Mouse (Mus musculus): ENCODE measurements around the gene Zbtb43. TPM values are rescaled to one million over a fixed set of nuclear protein-coding genes. Genes with fewer than 3 reads are reported as not detected.

Gene Zbtb43
- polyA plus RNA-seq, 1 experiment: 10.2 TPM

DNA sequence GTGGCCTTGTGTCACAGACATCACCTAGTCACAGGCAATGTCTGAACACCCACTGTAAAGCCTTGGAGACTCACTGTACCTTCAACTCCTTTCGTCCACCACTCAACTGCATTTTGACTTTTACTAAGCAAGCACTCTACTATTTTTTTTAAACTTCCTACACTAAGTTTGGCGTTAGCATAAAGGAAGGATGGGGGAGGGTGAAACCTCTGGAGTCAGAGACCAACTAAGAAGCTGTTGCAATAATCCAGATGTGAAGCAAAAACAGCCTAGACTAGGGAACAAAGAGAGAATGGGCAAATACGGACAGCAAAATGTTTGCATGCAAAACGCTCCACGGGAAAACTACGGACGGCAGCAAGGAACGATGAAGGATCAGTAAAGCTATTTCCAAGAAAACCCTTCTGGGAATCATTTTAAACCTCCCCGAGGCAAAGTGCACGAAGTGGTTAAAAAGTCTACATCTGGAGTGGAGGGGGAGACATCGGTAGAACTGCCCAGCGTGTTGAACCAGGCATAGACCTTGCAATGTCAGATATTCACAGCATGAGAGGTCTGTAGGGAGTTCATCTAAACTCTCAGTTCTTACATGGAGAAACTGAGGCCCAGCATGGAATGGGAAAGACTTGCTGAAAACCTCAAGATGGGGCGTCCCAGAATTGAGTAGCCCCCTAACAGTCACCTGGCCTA, 38.1 kb downstream of the Zbtb43 start:
- no peak for DNase-seq (ENCODE audit: low read depth)

DNA sequence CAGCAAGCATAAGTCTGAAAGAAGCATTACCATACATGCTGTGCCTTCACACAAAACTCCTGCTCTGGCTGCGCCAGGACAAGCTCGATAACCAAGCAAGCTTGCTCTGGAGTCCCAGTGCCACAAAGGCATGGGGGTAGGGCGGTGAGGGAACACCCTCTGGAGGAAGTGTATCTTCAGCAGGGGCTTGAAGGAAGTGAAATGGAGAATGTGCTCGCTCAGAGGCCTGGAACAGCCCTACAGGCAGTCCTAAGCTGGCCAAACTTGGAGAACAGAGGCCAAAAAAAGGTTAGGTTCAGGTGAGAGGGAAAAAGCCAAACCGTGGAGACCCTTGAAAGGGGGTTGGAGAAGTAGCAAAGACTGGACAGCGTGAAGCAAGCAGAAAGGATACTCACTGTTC, 39.0 kb downstream of the Zbtb43 start:
- DNase-seq (ENCODE audit: low read depth): no peak

DNA sequence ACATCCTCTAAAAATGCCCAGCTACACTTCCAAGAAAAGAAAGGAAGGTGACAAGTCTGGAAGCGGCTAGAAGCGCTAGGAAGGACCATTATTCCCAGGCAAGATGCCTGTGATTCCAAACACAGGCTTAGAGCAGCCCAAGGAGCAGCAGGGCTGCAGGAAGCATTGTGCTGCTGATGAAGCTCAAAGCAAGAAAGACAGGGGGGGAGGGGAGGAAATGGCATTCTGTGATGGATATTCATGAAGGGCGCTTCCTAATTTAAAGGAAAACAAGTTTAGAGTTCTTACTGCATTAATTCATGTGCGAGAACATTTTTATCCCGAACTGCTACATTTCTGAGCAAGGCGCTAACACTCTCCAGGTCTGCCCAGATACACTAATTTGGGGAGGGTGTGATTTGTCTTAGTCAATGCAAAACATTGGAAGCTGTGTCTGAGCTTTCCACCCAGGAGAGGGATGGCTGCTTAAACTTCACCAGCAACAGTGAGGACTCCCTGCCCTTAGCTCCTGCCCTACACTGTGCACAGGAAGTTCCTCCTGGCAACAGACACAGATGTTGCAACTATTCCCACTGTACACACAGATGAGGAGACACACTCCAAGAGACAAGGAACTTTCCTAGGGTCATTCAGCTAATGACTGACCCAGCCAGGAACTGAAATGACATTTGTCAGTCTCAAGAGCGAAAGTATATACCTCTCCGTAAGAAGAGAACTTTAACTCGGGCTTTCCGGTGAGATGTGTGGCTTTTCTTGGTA, 41.5 kb downstream of the Zbtb43 start:
- DNase-seq (ENCODE audit: low read depth): no peak

DNA sequence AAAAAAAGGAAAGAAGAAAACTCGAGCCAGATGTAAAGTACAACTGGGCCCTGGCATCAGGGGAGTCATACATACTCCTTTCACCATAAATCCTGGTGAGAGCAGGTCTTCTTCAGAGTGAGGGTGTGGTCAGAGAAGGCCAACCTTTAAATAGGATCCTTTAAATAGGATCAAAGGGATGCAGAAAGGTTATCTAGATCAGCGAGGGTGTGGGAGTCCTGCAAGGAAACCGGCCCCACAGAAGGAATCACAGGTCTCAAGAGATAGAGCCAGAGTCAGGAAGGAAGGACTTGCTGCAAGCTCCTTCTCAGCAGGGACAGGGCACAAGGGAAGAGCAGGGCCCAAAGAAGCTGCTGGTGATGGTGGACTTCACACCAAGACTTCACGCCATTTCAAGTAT, 50.9 kb downstream of the Zbtb43 start:
- no peak for DNase-seq (ENCODE audit: low read depth)

DNA sequence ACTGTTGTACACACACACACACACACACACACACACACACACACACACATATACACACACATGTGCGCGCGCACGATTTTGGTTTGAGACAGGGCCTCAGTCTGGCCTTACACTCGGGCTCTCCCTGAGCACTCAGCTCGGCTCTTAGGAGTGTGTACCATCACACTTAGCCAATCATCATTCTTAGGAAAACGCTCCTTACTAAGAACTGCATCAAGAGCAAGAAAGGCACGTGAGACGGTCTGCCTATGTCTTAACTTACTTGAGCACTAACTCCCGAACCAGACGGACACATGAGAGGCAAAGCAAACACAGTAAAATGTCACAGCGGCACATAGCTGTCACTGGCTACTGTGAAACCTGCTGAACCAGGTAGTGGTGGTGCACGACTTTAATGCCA, 54.3 kb downstream of the Zbtb43 start:
- no peak for DNase-seq (ENCODE audit: low read depth)

DNA sequence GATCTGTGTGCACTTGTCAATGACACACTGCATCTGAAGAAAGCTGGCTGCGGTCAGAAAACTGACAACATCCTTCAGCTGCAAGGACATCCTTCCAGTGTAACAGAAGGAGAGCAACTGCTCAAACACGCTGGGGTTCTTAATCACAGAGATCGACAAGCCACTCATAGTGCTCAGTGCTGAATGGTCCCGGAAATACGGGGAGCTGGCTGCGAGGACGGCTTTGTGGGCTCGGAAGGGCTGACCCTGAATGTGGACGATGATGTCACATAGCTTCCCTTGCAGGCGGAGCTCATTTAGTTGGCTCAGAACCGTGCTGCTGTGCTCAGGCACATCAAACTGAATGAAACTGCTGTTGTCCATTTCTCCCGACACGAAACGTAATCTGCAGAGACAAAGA, 56.2 kb downstream of the Zbtb43 start:
- no peak for DNase-seq (ENCODE audit: low read depth)

DNA sequence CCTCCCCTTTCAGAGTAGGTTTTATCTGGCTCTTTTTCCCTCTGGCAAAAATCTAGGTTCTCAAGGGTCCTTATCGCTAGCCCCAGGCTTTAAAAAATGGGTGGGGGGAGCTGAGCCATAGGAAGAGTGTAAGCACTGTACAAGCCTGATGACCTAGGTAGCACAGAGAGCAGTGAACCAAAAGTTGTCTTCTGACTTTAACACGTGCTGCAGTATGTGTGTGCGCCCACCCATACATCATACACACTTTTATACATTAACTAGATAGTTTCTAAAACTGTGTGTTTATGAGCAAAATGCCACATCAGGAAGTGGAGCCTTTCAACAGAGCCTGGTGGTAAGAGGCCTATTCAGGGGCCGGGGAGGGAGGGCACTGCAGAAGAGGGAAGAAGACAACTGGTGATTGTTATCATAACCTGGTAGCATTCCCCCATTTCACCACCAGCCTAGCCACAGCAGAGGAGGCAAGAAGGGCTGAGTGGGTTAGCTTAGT, 64.8 kb downstream of the Zbtb43 start:
- DNase-seq (ENCODE audit: low read depth): no peak

DNA sequence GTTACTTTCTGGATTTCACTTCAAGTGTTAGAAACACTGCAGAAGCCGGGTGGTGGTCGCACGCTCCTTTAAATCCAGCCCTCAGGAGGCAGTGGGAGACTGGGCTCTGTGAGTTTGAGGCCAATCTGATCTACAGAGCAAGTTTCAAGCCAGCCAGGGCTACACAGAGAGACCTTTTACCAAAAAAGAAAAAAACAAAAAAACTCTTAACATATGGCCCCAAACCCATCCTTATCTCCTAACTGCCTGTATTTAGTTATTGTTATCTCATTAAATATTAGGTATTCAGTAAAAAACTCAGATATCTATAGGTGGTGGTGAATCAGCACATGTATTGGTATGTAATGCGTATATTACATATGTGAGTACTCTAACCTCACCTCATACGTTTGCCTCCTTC, 65.7 kb downstream of the Zbtb43 start:
- DNase-seq (ENCODE audit: low read depth): no peak

DNA sequence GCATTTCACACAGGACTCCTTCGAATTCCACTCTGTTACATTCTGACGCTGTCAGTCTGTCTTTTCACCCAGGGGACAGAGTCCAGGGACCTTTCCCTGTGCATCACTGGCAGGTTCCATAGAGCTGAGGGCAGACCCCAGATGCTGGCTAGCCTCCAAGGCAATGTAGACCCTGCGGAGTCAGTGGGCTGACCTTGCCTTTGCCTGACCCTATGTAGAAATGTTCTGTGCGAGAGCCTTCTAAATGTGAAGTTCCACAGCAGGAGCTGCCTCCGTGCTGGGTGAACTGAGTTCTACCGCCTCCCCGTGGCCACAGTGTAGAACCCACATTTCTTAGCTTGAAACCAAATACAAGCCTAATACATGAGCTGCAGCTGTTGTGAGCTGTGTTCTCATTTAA, 66.1 kb downstream of the Zbtb43 start:
- no peak for DNase-seq (ENCODE audit: low read depth)

DNA sequence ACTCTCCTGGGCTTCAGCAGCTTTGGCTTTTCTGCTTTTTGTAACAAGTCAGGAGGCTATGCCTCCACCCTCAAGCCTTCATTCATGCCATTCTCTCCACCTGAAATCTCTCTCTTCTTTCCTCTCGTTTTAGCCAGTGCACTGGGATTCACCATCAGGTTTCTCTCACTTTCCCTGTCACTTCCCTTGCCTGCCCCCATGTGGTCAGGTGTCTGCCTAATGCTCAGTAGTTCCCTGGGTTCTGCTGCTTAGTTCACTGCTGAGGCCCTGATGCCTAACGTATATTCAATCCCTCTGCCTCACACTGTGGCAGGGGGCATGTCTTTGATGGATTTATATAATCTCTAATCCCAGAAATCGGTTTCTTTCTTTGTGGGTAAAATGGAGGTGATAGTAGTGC, 67.1 kb downstream of the Zbtb43 start:
- DNase-seq (ENCODE audit: low read depth): no peak

DNA sequence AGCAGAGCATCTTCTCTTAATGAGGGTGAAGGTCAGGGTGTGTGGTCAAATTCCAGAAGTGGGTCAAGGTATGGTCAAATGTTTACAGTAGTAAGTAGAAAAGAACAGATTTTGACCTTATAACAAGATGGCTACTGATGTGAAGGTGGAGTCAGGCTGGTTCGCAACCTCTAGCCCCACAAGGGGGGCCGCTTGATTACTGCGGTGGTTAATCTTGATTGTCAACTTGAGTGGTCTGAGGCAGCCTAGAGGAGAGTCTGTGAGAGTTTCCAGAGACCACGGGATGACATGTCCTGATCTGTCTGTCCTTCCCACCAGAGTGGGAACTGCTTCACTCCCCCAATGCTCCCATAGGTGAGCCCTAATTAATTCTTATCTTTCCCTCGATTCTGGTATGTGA, 67.8 kb downstream of the Zbtb43 start:
- DNase-seq (ENCODE audit: low read depth): no peak

Other genes starting within 250 kb of the Zbtb43 start
- 10.2 and 10.6 TPM in 2 replicates for gene Ralgps1, start 97.1 kb downstream of the Zbtb43 start, polyA plus RNA-seq (2012; rRNA removed)
- gene Zbtb34, start 37.2 kb downstream of the Zbtb43 start, polyA plus RNA-seq (2012; rRNA removed): 8.9 and 10.0 TPM in 2 replicates
- gene Lmx1b, start 172.0 kb upstream of the Zbtb43 start, polyA plus RNA-seq (2012; rRNA removed): not detected in 2 replicates